Mouse (Mus musculus) embryonic fibroblast, embryonic 13.5 days (primary cell): ENCODE data around the gene Gpd1.

ENCODE experiments used
- CTCF ChIP-seq: IDR thresholded peaks from 2 replicates; pipeline ENCODE4 v1.5.1; 2011; ENCODE audit warnings: mild to moderate bottlenecking, control low read depth, low read length, moderate library complexity, borderline replicate concordance; ENCODE audit not compliant: insufficient read depth
- POLR2A ChIP-seq: IDR thresholded peaks from 2 replicates; pipeline ENCODE4 v1.6.1; 2011; ENCODE audit warnings: low read depth, mild to moderate bottlenecking, control low read depth, low read length, moderate library complexity

GRCm38 (mm10) chr15:99667544-99667943, 49.8 kb upstream of the Gpd1 start:
- no peak for TF ChIP-seq CTCF
- no peak for TF ChIP-seq POLR2A
